In genomic region chr8:116429649-116430048, GRCm38 (mm10) we compare ENCODE assay signal across 19 mouse cellular contexts.
A peak's percentile ranks its signal among the peaks of the same experiment; 100 is the strongest.
DNase-seq lines count a peak whose midpoint lies in the region; ATAC-seq and TF ChIP-seq lines count a peak whose summit lies in the region.
"Had no signal": no experiment of that assay in that cellular context is flagged by ENCODE, and none has a peak within 500 bp of the region (broad histone marks: within the 10 kb centered on the region; RNA-seq: fewer than 3 reads in every experiment).

No protein-coding gene starts in this region.

- no peaks in the 10 kb centered on the region for H3K36me3 ChIP-seq in intestine, postnatal 0 days (ENCODE audit: control insufficient read depth, insufficient read depth)
- H3K36me3 ChIP-seq in intestine, embryonic 15.5 days = no peaks in the 10 kb centered on the region
- no peaks in the 10 kb centered on the region for H3K36me3 ChIP-seq in lung, postnatal 0 days (ENCODE audit: insufficient read depth, low read length)
- H3K36me3 ChIP-seq: forebrain, embryonic 10.5 days; heart, embryonic 10.5 days; liver, embryonic 12.5 days; neural tube, embryonic 15.5 days had no signal

- H3K9ac ChIP-seq in intestine, postnatal 0 days (ENCODE audit: low read depth, low read length) = no peak overlapping the region
- no peak overlapping the region for H3K9ac ChIP-seq in intestine, embryonic 15.5 days
- no peak overlapping the region for H3K9ac ChIP-seq in lung, postnatal 0 days (replicated peaks; ENCODE audit: low read depth)
- H3K9ac ChIP-seq: hindbrain, embryonic 14.5 days; liver, embryonic 12.5 days; neural tube, embryonic 15.5 days had no signal

- no peak overlapping the region for H3K27ac ChIP-seq in intestine, postnatal 0 days (ENCODE audit: low read depth, low read length)
- H3K27ac ChIP-seq in intestine, embryonic 15.5 days = no peak overlapping the region
- no peak overlapping the region for H3K27ac ChIP-seq in lung, postnatal 0 days (ENCODE audit: low read length)
- H3K27ac ChIP-seq in cortical plate, adult 2 months (ENCODE audit: insufficient read depth, low read length) = no peak overlapping the region
- H3K27ac ChIP-seq: forebrain, embryonic 10.5 days; heart, embryonic 10.5 days; hindbrain, embryonic 14.5 days; liver, embryonic 12.5 days; neural tube, embryonic 15.5 days had no signal

- no peak for DNase-seq in lung, postnatal 0 days (ENCODE audit: low spot score)
- DNase-seq in lung, postnatal 4 days = no peak
- no peak for DNase-seq in spleen, adult 12 weeks (ENCODE audit: low spot score)
- DNase-seq: cerebellum, adult 11 months; cerebellum, postnatal 10 days; embryo, embryonic 11 days; lung, adult 2 months; midbrain, embryonic 14.5 days; thymus, adult 18-20 months had no signal

- ATAC-seq in intestine, postnatal 0 days = no peak
- no peak for ATAC-seq in intestine, embryonic 15.5 days
- ATAC-seq in lung, postnatal 0 days = no peak
- no peak for ATAC-seq in erythroid progenitor cell, adult 5-6 weeks (replicated peaks; ENCODE audit: low FRiP score, poor library complexity, severe bottlenecking)
- ATAC-seq: liver, embryonic 12.5 days had no signal

- H3K4me2 ChIP-seq in intestine, postnatal 0 days (replicated peaks; ENCODE audit: low read depth) = no peak overlapping the region
- no peak overlapping the region for H3K4me2 ChIP-seq in intestine, embryonic 15.5 days (replicated peaks)
- no peak overlapping the region for H3K4me2 ChIP-seq in lung, postnatal 0 days (replicated peaks; ENCODE audit: low read depth, low read length)
- H3K4me2 ChIP-seq: hindbrain, embryonic 14.5 days; liver, embryonic 12.5 days; neural tube, embryonic 15.5 days had no signal

- H3K4me3 ChIP-seq in intestine, postnatal 0 days (ENCODE audit: low read depth, low read length) = no peak overlapping the region
- no peak overlapping the region for H3K4me3 ChIP-seq in intestine, embryonic 15.5 days (replicated peaks)
- no peak overlapping the region for H3K4me3 ChIP-seq in lung, postnatal 0 days (ENCODE audit: low read depth, low read length)
- H3K4me3 ChIP-seq in cortical plate, adult 2 months (ENCODE audit: insufficient read depth, low read length) = no peak overlapping the region
- H3K4me3 ChIP-seq: forebrain, embryonic 10.5 days; heart, embryonic 10.5 days; liver, embryonic 12.5 days; myocyte; neural tube, embryonic 15.5 days had no signal

- no peak for TF ChIP-seq EP300 in lung, postnatal 0 days (IDR thresholded peaks at IDR 0.05)

- TF ChIP-seq CTCF in intestine, postnatal 0 days (IDR thresholded peaks at IDR 0.05; ENCODE audit: low read depth) = peak; percentile 52
- TF ChIP-seq CTCF in lung, postnatal 0 days (IDR thresholded peaks at IDR 0.05) = peak; percentile 49
- 0 out of 2 replicates have a peak, but pooled peaks have one; percentile 18 for TF ChIP-seq CTCF in cortical plate, adult 2 months (IDR thresholded peaks at IDR 0.05; ENCODE audit: extremely low read depth, insufficient read depth, low read length)

- H3K9me3 ChIP-seq in intestine, postnatal 0 days (ENCODE audit: control insufficient read depth) = no peaks in the 10 kb centered on the region
- no peaks in the 10 kb centered on the region for H3K9me3 ChIP-seq in intestine, embryonic 15.5 days
- no peaks in the 10 kb centered on the region for H3K9me3 ChIP-seq in lung, postnatal 0 days (ENCODE audit: low read length)
- H3K9me3 ChIP-seq: forebrain, embryonic 10.5 days; heart, embryonic 10.5 days; liver, embryonic 12.5 days; neural tube, embryonic 15.5 days had no signal

- H3K27me3 ChIP-seq in intestine, postnatal 0 days (replicated peaks; ENCODE audit: control insufficient read depth, insufficient read depth, low read length) = no peaks in the 10 kb centered on the region
- H3K27me3 ChIP-seq in intestine, embryonic 15.5 days (replicated peaks) = no peaks in the 10 kb centered on the region
- no peaks in the 10 kb centered on the region for H3K27me3 ChIP-seq in lung, postnatal 0 days (replicated peaks; ENCODE audit: insufficient read depth, low read length)
- H3K27me3 ChIP-seq: liver, embryonic 12.5 days; neural tube, embryonic 15.5 days had no signal

- no peak for TF ChIP-seq POLR2A in cortical plate, adult 2 months (IDR thresholded peaks at IDR 0.05; ENCODE audit: extremely low read depth, insufficient read depth, low read length)

- no peaks in the 10 kb centered on the region for H3K4me1 ChIP-seq in intestine, postnatal 0 days (replicated peaks; ENCODE audit: control insufficient read depth, insufficient read depth, low read length)
- no peaks in the 10 kb centered on the region for H3K4me1 ChIP-seq in intestine, embryonic 15.5 days (replicated peaks)
- H3K4me1 ChIP-seq in lung, postnatal 0 days (ENCODE audit: insufficient read depth, low read depth, low read length) = no peaks in the 10 kb centered on the region
- no peaks in the 10 kb centered on the region for H3K4me1 ChIP-seq in cortical plate, adult 2 months (ENCODE audit: control insufficient read depth, insufficient read depth, low read length)
- H3K4me1 ChIP-seq: forebrain, embryonic 10.5 days; liver, embryonic 12.5 days; neural tube, embryonic 15.5 days had no signal

- 75% methylated on average over 6 of the region's 6 CpGs for whole genome bisulfite sequencing in intestine, postnatal 0 days
- WGBS in intestine, embryonic 15.5 days = 67% methylated on average over 6 of the region's 6 CpGs
- 56% methylated on average over 6 of the region's 6 CpGs for WGBS in lung, postnatal 0 days
